Mouse (Mus musculus) B cell, adult 62 days (primary cell): ENCODE data around the gene Timeless. TPM values are rescaled to one million over a fixed set of nuclear protein-coding genes. Genes with fewer than 3 reads are reported as not detected.

Experiments used
- total RNA-seq: library from RNA; stranded (reverse); gene quantifications from 4 replicates; pipeline ENCODE4 v1.2.4, GENCODE M21; 2023

The Timeless gene
- total RNA-seq = 13.7 to 23.7 TPM (median 16.3 TPM) in 4 replicates

GRCm38 (mm10) chr10:128231697-128232419 lies at the start of gene Timeless:
TSS of gene Timeless (plus strand) at chr10:128232065.

GRCm38 (mm10) chr10:128194024-128194550 lies 37.8 kb upstream of the Timeless start, which contains the start of gene Gls2:
TSS of gene Gls2 (plus strand) at chr10:128194457.

GRCm38 (mm10) chr10:128211390-128212108 lies 20.3 kb upstream of the Timeless start, which contains the start of gene Spryd4:
TSS of gene Spryd4 (minus strand) at chr10:128211807.

GRCm38 (mm10) chr10:128225538-128225937 lies 6.3 kb upstream of the Timeless start, which contains the start of gene Mip:
TSS of gene Mip (plus strand) at chr10:128225838.

GRCm38 (mm10) chr10:128253677-128254255 lies 21.9 kb downstream of the Timeless start, which contains the start of gene Apon:
TSS of gene Apon (plus strand) at chr10:128254096.

GRCm38 (mm10) chr10:128268371-128268770 lies 36.5 kb downstream of the Timeless start, which contains the start of gene Apof:
TSS of gene Apof (plus strand) at chr10:128268671.

GRCm38 (mm10) chr10:128270287-128270841 lies 38.5 kb downstream of the Timeless start, which contains the start of gene Stat2:
TSS of gene Stat2 (plus strand) at chr10:128270559.

GRCm38 (mm10) chr10:128298702-128299171 lies 66.9 kb downstream of the Timeless start, which contains the start of gene Il23a:
TSS of gene Il23a (minus strand) at chr10:128298752.

Other genes starting within 250 kb of the Timeless start
- gene Hsd17b6, start 224.5 kb upstream of the Timeless start, total RNA-seq = not detected in 4 replicates
- 13.5 to 17.2 TPM (median 14.0 TPM) in 4 replicates for gene Prim1, start 216.9 kb upstream of the Timeless start, total RNA-seq
- 587 to 616 TPM (median 605 TPM) in 4 replicates for gene Naca, start 196.5 kb upstream of the Timeless start, total RNA-seq
- gene Ptges3, start 173.1 kb upstream of the Timeless start, total RNA-seq = 110 to 153 TPM (median 131 TPM) in 4 replicates
- 523 to 608 TPM (median 568 TPM) in 4 replicates for gene Atp5b, start 148.8 kb upstream of the Timeless start, total RNA-seq
- 124 to 141 TPM (median 134 TPM) in 4 replicates for gene Baz2a, start 140.5 kb upstream of the Timeless start, total RNA-seq
- gene Rbms2, start 51.8 kb upstream of the Timeless start, total RNA-seq = 43.9 to 52.8 TPM (median 47.8 TPM) in 4 replicates
- gene Gls2, start 37.6 kb upstream of the Timeless start, total RNA-seq = not detected in 4 replicates
- gene Spryd4, start 20.3 kb upstream of the Timeless start, total RNA-seq = 12.3 to 17.4 TPM (median 15.1 TPM) in 4 replicates
- gene Mip, start 6.2 kb upstream of the Timeless start, total RNA-seq = not detected in 4 replicates
- not detected in 4 replicates for gene Apon, start 22.0 kb downstream of the Timeless start, total RNA-seq
- 0.75 to 1.4 TPM (median 0.93 TPM) in 4 replicates for gene Apof, start 36.6 kb downstream of the Timeless start, total RNA-seq
- 110 to 128 TPM (median 114 TPM) in 4 replicates for gene Stat2, start 38.5 kb downstream of the Timeless start, total RNA-seq
- not detected in 4 replicates for gene Il23a, start 66.7 kb downstream of the Timeless start, total RNA-seq
- 62.2 to 69.4 TPM (median 65.8 TPM) in 4 replicates for gene Pan2, start 71.3 kb downstream of the Timeless start, total RNA-seq
- gene Cnpy2, start 90.4 kb downstream of the Timeless start, total RNA-seq = 18.8 to 20.8 TPM (median 19.5 TPM) in 4 replicates
- 101 to 110 TPM (median 110 TPM) in 4 replicates for gene Cs, start 105.7 kb downstream of the Timeless start, total RNA-seq
- 28.6 to 37.3 TPM (median 32.6 TPM) in 4 replicates for gene Coq10a, start 136.9 kb downstream of the Timeless start, total RNA-seq
- 67.5 to 68.6 TPM (median 68.3 TPM) in 4 replicates for gene Ankrd52, start 145.1 kb downstream of the Timeless start, total RNA-seq
- gene Slc39a5, start 169.2 kb downstream of the Timeless start, total RNA-seq = not detected in 4 replicates
- 39.1 to 49.2 TPM (median 47.1 TPM) in 4 replicates for gene Nabp2, start 179.4 kb downstream of the Timeless start, total RNA-seq
- 61.4 to 67.3 TPM (median 65.5 TPM) in 4 replicates for gene Rnf41, start 179.6 kb downstream of the Timeless start, total RNA-seq
- 145 to 160 TPM (median 147 TPM) in 4 replicates for gene Smarcc2, start 227.2 kb downstream of the Timeless start, total RNA-seq